Mouse (Mus musculus): Measurements from ENCODE around the gene Tm9sf2.
"Not testable (repeated sequence)": the region's sequence is repeated elsewhere in the genome, so short reads cannot be mapped to it uniquely, and the experiment has no call there.

The Tm9sf2 gene

DNA sequence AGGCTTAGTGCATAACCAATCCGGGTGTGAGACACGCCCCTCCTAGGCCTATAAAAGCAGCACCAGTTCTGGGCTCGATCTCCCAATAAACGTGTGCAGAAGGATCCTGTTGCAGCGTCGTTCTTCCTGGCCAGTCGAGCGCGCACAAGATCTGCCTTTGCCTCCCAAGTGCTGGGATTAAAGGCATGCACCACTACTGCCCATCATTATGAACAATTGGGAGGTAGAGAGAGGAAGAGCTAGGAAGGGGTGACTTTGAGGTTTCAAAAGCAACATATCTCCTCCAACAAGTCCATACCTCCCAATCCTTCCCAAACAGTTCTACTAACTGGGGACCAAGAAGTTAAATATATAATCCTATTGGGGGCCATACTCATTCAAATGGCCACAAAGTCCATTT, 4.9 kb upstream of the Tm9sf2 start:
- not testable (repeated sequence) for DNase-seq

DNA sequence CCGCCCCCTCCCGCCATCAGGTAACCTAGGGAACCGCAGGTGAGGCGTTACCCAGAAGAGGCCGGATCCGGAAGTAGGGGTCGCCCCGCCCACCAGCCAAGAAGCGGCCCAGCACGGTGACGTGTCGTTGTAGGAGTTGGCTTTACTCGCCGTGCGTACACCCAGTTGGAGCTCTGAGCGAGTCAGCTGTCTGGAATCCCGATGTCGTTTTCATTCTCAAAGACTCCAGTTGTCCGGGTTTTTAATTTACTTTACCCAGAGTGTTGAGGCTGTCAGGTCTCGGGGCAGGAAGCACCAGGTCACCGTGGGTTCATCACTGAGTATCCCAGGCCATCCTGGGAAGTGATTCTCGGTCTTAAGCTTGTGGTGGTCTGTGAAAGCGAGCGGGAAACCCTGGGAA, 2.0 kb upstream of the Tm9sf2 start:
- peak; percentile 96 for DNase-seq

DNA sequence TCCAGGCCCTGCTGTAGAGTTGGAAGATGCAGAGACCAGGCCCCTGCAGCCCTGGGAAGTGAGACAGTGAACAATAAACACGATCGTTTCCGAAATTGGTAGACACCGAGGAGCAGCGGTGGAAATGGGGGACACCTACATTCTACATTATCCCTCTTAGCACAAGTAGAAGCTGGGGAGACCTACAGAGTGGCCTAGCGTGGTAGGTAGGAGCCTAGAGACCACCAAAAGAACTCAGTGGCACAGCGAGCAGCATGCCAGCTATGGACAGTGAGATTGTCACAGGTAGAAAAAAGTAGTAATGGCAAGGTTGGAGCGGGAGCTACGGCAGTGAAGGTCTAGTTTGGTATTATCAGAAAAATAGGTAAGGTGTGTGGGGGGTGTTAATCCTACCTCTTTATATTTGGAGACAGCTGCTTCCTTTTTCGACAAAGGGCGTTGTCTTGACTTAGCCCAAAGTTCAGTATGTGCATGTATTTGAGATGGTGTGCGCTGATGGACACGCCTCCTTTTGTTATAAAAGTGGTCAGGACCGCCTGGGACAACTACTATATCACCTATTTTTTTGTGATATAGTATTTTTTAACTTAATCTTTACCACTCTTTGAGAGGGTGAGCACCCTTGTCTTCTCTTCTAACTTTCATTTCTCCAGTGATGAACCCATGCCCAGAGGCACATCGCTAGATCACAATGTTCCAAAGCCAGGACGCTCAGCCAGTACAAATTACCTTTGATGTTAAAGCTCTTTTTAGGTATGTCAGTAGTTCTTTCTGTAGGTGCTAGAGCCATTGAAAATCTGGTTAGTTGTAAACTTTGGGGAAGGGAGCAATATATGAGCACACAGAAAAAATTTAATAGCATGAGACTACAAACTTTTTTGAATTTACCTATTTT, 1.2 kb upstream of the Tm9sf2 start:
- no peak for DNase-seq

GRCm38 (mm10) chr14:122107481-122108214, 810 bp downstream of the Tm9sf2 start:
- DNase-seq = peak; percentile 63

DNA sequence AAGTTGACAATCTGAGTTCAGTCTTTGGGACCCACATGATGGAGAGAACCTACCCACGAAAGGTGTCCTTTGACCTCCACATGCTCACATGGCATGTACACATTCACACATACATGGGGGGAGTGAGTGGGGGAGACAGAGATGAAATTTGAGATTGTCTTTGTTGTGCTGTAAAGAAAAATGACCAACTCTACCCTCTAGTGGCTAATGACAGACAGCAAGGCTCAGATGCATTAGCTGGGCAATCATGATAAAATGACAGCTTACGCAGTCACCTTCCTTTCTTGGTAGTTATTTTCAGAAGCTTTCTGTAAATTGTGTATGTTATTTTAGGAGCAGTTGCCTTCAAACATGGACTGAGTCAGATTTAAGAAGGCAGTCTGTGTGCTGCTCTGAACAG, 4.8 kb downstream of the Tm9sf2 start:
- DNase-seq = peak; percentile 7

- DNase-seq = no peak
Observed at GRCm38 (mm10) chr14:122112311-122112710, 5.5 kb downstream of the Tm9sf2 start.

GRCm38 (mm10) chr14:122116200-122116599, 9.4 kb downstream of the Tm9sf2 start:
- no peak for DNase-seq

DNA sequence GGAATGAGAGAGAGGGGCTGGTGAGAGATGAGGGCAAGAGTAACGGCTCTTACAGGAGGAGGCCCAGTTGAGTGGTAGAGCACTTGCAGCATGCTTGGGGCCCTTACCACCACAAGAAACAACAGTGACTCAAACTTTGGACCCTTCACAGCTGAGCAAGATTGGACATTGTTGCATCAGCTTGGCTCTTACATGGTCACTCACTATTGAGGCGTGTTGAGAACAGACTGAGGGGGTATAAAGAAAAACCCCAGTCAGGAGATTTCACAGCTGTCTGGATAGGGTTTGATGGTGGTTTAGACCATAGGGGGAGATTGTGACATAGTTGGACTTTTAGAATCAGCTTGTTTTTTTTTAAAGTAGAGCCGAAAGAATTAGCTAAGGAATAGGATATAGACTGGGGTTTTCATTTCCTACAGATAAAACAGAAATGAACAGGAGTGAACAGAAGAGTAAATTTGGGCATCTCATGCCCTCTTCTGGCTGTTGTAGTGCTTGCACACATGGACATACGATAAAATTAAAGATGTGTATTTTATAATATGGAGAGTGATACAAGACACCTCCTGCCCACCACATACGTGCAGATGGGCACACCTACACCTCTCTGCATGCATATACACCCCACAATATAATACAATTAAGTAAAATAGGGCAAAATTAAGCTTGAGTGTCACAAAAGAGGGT, 23.4 kb downstream of the Tm9sf2 start:
- DNase-seq = no peak

- DNase-seq = no peak
Observed at GRCm38 (mm10) chr14:122131644-122132043, 24.8 kb downstream of the Tm9sf2 start.

- no peak for DNase-seq
Observed at GRCm38 (mm10) chr14:122136368-122136928, 29.6 kb downstream of the Tm9sf2 start.

GRCm38 (mm10) chr14:122137234-122137633, 30.4 kb downstream of the Tm9sf2 start:
- no peak for DNase-seq

- DNase-seq = no peak
Observed at GRCm38 (mm10) chr14:122140126-122140525, 33.3 kb downstream of the Tm9sf2 start.

DNA sequence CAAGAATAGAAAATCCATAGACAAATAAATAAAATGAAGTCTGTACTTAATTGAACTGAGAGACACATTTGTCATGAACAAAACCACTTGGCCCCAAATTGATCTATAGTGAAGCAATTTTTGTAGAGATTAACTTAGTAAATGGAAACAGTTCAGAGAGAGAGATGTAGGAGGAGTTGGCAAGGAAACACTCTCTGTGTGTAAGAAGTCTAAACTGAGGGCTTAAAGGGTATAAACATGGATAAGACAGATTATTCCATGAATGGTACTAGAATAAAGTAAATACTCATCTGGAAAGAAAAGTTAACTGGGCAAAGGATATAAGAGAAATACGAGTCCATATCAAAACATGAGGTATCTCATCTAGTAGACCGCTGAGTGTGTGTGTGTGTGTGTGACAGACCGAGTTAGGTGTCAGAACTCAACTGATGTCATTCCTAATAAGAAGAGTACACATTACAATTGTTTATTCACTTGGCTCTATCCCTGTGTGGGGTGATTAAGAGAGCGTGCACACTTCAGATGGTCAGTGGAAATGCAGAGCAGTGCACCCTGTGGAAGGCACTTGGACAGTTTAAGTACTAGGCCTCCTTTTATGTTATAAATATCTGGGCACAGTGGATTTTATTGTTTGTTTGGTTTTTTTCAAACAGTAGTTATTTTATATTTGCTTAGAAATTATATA, 36.9 kb downstream of the Tm9sf2 start:
- no peak for DNase-seq

DNA sequence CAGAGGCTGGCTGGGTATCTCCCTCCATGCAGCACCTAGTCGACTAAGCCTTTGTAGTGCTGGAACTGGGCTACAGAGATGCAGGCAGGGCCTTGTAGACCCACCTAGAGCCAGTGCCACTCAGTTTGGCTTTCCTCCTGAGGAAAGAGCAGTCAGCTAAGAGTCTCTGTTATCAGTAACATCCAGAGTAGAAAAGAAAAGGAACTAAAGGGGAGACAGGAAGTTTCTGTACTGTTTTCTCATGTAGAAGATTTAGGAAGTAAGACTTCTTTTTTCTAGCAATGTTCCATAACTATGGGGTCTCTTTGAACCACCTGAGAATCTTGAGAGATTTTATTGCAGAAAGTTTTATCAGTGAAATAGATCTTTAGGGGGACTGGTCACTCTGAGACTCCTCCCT, 38.5 kb downstream of the Tm9sf2 start:
- no peak for DNase-seq

- no peak for DNase-seq
Observed at GRCm38 (mm10) chr14:122150616-122151015, 43.8 kb downstream of the Tm9sf2 start.

GRCm38 (mm10) chr14:122157738-122158137, 50.9 kb downstream of the Tm9sf2 start:
- no peak for DNase-seq

DNA sequence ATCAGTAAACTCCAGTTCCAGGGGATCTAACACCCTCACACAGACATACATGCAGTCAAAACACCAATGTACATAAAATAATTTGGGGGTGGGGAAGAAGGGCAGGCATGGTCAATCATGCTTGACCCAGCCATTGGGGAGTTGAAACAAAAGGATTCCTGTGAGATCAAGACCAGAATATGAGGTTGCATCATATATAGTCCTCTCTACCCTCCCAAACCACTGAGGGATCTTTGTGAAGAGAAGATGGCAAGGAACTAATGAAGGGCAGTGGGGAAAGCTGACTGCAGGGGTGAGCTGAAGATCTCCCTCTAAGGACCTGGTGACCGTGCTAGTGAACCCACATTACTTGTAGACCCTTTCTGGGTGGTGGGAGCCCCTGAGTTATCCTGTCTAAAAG, 54.1 kb downstream of the Tm9sf2 start:
- DNase-seq = no peak

- no peak for DNase-seq
Observed at GRCm38 (mm10) chr14:122168912-122169311, 62.1 kb downstream of the Tm9sf2 start.

DNA sequence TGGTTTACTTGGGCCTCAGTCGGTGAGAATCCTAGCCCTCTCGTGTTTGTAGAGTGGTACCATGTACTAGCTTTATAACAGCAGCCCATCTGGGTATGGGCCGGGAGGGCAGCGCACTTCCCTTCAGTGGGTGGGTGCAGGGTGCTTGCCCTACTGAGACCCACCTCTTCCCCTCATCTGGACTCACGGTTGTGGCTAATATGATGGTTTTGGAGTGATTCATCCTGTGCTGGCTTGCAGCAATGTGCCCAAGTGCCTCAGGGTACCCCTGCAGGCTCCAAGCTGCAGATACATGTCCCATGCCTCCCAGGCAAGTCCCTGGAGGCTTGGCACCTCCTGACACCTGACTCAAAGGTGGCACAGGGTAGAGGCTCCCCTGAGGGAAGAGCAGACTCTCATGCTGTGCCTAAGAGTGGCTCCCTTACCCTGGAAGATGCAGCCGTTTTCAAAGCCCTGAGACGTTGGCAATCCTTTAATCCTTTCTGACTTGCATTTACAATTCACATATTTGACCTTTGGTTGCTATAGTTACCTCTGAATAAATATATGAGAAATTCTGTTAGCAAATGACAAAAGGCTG, 63.5 kb downstream of the Tm9sf2 start:
- DNase-seq = no peak

- no peak for DNase-seq
Observed at GRCm38 (mm10) chr14:122171031-122171430, 64.2 kb downstream of the Tm9sf2 start.

DNA sequence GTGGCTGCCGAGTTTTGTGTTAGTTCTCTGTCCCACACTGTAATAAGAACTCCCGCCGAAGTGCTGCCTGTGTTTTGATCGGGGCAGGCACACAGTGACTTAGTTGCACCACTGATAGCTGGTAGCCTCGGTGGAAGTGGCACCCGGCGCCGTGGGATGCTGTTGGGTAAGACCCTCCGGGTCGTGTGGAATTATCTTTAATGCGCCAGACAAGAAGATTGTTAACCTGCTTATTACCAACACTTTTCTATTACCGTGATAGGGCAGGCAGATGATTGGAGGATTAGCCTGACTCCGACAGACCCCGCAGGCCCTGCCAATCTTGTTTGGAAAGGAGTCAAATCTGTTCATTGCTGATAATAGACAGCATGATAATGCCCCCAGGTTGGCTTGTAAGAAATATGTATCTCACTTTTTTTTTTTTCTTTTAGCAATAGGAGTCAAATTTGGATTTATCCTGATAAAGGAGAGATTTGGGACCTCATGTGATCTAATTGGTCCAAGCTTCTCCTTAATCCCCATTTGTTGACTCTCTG, 69.5 kb downstream of the Tm9sf2 start:
- no peak for DNase-seq

DNA sequence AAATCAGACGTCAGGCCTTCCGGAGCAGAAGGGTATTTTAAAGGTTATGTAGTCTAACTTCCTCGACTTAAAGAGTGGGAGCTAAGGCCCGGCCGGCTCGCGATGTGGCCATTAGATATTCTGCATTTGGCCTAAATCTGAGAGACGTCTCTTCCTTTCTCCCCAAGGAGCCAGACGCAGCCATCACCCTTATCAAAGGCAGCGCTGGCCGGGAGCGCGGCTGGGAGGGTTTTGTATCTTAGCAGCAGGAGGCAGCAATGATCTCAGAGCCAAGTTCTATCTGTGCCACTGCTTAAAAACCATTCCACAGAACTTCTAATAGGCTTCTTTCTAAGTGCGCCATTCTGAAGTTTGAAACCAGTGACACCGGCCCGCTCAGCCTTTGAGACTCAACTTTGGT, 72.4 kb downstream of the Tm9sf2 start:
- DNase-seq = no peak

All from embryo, embryonic 11 days (tissue).